Mouse (Mus musculus): ENCODE results near the gene Cabp4. TPM values are rescaled to one million over a fixed set of nuclear protein-coding genes. Genes with fewer than 3 reads are reported as not detected.

The Cabp4 gene
- polyA plus RNA-seq, 1 experiment from 2014 or later, result 0.06 TPM

- no peak for ATAC-seq
- no peak overlapping the region for H3K27ac ChIP-seq
- H3K9ac ChIP-seq, result no peak overlapping the region
- H3K27me3 ChIP-seq (replicated peaks), result no peaks in the 10 kb centered on the region
- 85% methylated on average over 22 of the region's 22 CpGs for WGBS (ENCODE audit: insufficient replicate concordance)
- H3K36me3 ChIP-seq, result peaks cover 46% of the 10 kb centered on the region
- H3K4me3 ChIP-seq, result no peak overlapping the region
- peaks cover 56% of the 10 kb centered on the region for H3K4me1 ChIP-seq
- no peaks in the 10 kb centered on the region for H3K9me3 ChIP-seq (replicated peaks)
- H3K4me2 ChIP-seq, result 0 out of 2 replicates have a peak overlapping the region, but pooled peaks have one; percentile 86
These were observed 7.0 kb upstream of the Cabp4 start for GRCm38 (mm10) chr19:4150567-4151487.

GRCm38 (mm10) chr19:4149764-4150461 lies 6.1 kb upstream of the Cabp4 start:
- Histone ChIP-seq H3K4me2 (peak overlapping the region; percentile 86), H3K27me3 (replicated peaks) (no peaks in the 10 kb centered on the region), H3K27ac (no peak overlapping the region), H3K4me3 (peak overlapping the region; percentile 83), H3K4me1 (peaks cover 48% of the 10 kb centered on the region), H3K36me3 (peaks cover 42% of the 10 kb centered on the region), H3K9ac (peak overlapping the region; percentile 88; the same call in 1 of the 2 replicates), H3K9me3 (replicated peaks) (no peaks in the 10 kb centered on the region)
- ATAC-seq, result no peak
- 87% methylated on average over 17 of the region's 17 CpGs for WGBS (ENCODE audit: insufficient replicate concordance)

GRCm38 (mm10) chr19:4149283-4149682 lies 5.5 kb upstream of the Cabp4 start:
- Histone ChIP-seq H3K27me3 (replicated peaks) (no peaks in the 10 kb centered on the region), H3K9me3 (replicated peaks) (no peaks in the 10 kb centered on the region), H3K27ac (peak overlapping the region; percentile 85), H3K4me3 (peak overlapping the region; percentile 83), H3K4me2 (peak overlapping the region; percentile 86), H3K4me1 (peaks cover 42% of the 10 kb centered on the region), H3K36me3 (peaks cover 42% of the 10 kb centered on the region), H3K9ac (peak overlapping the region; percentile 88)
- 70% methylated on average over 11 of the region's 11 CpGs for WGBS (ENCODE audit: insufficient replicate concordance)
- no peak for ATAC-seq

DNA sequence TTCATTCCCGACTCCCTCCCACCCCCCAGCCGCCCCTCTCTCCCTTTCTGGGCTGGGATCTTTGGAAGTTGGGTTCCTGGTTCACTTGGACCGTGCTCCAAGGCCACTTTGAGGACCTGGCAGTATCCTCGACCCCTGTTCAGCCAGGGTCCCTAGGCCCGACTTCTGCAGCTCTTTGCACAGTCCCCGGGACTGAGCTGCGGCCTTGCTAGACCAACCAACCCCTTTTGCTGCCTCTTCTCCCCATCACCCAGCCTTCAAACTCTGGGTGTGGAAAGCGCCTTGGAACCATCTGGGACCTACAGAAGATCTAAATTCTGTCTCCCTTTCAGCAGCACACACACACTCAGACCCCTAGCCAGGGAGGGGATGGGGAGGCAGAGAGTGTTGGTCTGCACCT lies 5.0 kb upstream of the Cabp4 start:
- Histone ChIP-seq H3K27me3 (replicated peaks) (peaks cover 1% of the 10 kb centered on the region; the same call in 1 of the 2 replicates), H3K27ac (peak overlapping the region; percentile 85), H3K9ac (peak overlapping the region; percentile 88), H3K4me3 (peak overlapping the region; percentile 83), H3K4me1 (peaks cover 38% of the 10 kb centered on the region), H3K9me3 (replicated peaks) (no peaks in the 10 kb centered on the region), H3K4me2 (peak overlapping the region; percentile 86), H3K36me3 (peaks cover 40% of the 10 kb centered on the region)
- WGBS (ENCODE audit: insufficient replicate concordance), result 3% methylated on average over 8 of the region's 8 CpGs
- ATAC-seq, result peak; percentile 36

- peaks cover 34% of the 10 kb centered on the region for H3K4me1 ChIP-seq
- H3K36me3 ChIP-seq, result peaks cover 36% of the 10 kb centered on the region
- peak; percentile 91 for ATAC-seq
- H3K9ac ChIP-seq, result peak within 1 kb of the TSS; percentile 88
- H3K27ac ChIP-seq, result peak within 1 kb of the TSS; percentile 85
- WGBS (ENCODE audit: insufficient replicate concordance), result under 1% methylated on average over 30 of the region's 33 CpGs
- no peaks in the 10 kb centered on the region for H3K9me3 ChIP-seq (replicated peaks)
- H3K4me3 ChIP-seq, result peak within 1 kb of the TSS; percentile 83
- peaks cover 5% of the 10 kb centered on the region; the same call in 1 of the 2 replicates for H3K27me3 ChIP-seq (replicated peaks)
- H3K4me2 ChIP-seq, result peak within 1 kb of the TSS; percentile 86
These were observed 4.6 kb upstream of the Cabp4 start, which contains the start of gene Coro1b for GRCm38 (mm10) chr19:4148491-4148806. Gene Coro1b, plus strand, starts transcription at chr19:4148619.

GRCm38 (mm10) chr19:4147782-4148490 lies 4.1 kb upstream of the Cabp4 start:
- H3K27ac ChIP-seq, result peak overlapping the region; percentile 85
- no peaks in the 10 kb centered on the region for H3K9me3 ChIP-seq (replicated peaks)
- H3K9ac ChIP-seq, result peak overlapping the region; percentile 88
- peak overlapping the region; percentile 83 for H3K4me3 ChIP-seq
- peaks cover 32% of the 10 kb centered on the region for H3K4me1 ChIP-seq
- H3K27me3 ChIP-seq (replicated peaks), result peaks cover 10% of the 10 kb centered on the region; the same call in 1 of the 2 replicates
- peak; percentile 17; the same call in 1 of the 2 replicates for ATAC-seq
- peak overlapping the region; percentile 86 for H3K4me2 ChIP-seq
- H3K36me3 ChIP-seq, result peaks cover 32% of the 10 kb centered on the region
- 40% methylated on average over 9 of the region's 9 CpGs for WGBS (ENCODE audit: insufficient replicate concordance)

GRCm38 (mm10) chr19:4147022-4147405 lies 3.2 kb upstream of the Cabp4 start:
- H3K9ac ChIP-seq, result no peak overlapping the region
- H3K27ac ChIP-seq, result no peak overlapping the region
- H3K36me3 ChIP-seq, result peaks cover 23% of the 10 kb centered on the region
- H3K9me3 ChIP-seq (replicated peaks), result no peaks in the 10 kb centered on the region
- no peak for ATAC-seq
- peaks cover 32% of the 10 kb centered on the region for H3K4me1 ChIP-seq
- no peak overlapping the region for H3K4me2 ChIP-seq
- peaks cover 14% of the 10 kb centered on the region; the same call in 1 of the 2 replicates for H3K27me3 ChIP-seq (replicated peaks)
- 62% methylated on average over 3 of the region's 3 CpGs for WGBS (ENCODE audit: insufficient replicate concordance)
- H3K4me3 ChIP-seq, result no peak overlapping the region

- WGBS (ENCODE audit: insufficient replicate concordance), result 61% methylated on average over 12 of the region's 12 CpGs
- H3K27ac ChIP-seq, result no peak overlapping the region
- H3K4me2 ChIP-seq, result no peak overlapping the region
- ATAC-seq, result no peak
- peaks cover 14% of the 10 kb centered on the region; the same call in 1 of the 2 replicates for H3K27me3 ChIP-seq (replicated peaks)
- H3K9me3 ChIP-seq (replicated peaks), result no peaks in the 10 kb centered on the region
- H3K36me3 ChIP-seq, result peaks cover 18% of the 10 kb centered on the region
- no peak overlapping the region for H3K4me3 ChIP-seq
- peaks cover 28% of the 10 kb centered on the region for H3K4me1 ChIP-seq
- no peak overlapping the region for H3K9ac ChIP-seq
These were observed 2.7 kb upstream of the Cabp4 start for GRCm38 (mm10) chr19:4146366-4147021.

GRCm38 (mm10) chr19:4145936-4146335 lies 2.1 kb upstream of the Cabp4 start:
- Histone ChIP-seq H3K9ac (no peak overlapping the region), H3K27ac (no peak overlapping the region), H3K4me2 (no peak overlapping the region), H3K27me3 (replicated peaks) (peaks cover 17% of the 10 kb centered on the region; the same call in 1 of the 2 replicates), H3K9me3 (replicated peaks) (no peaks in the 10 kb centered on the region), H3K4me3 (no peak overlapping the region), H3K4me1 (peaks cover 25% of the 10 kb centered on the region), H3K36me3 (peaks cover 12% of the 10 kb centered on the region)
- WGBS (ENCODE audit: insufficient replicate concordance), result 75% methylated on average over 5 of the region's 5 CpGs
- no peak for ATAC-seq

GRCm38 (mm10) chr19:4144550-4145498 lies 991 bp upstream of the Cabp4 start:
- Histone ChIP-seq H3K27me3 (replicated peaks) (peaks cover 28% of the 10 kb centered on the region), H3K36me3 (peaks cover 1% of the 10 kb centered on the region; the same call in 1 of the 2 replicates), H3K4me1 (peaks cover 21% of the 10 kb centered on the region), H3K9me3 (replicated peaks) (no peaks in the 10 kb centered on the region), H3K9ac (no peak overlapping the region), H3K4me3 (no peak overlapping the region), H3K27ac (no peak overlapping the region), H3K4me2 (no peak overlapping the region)
- 66% methylated on average over 16 of the region's 16 CpGs for WGBS (ENCODE audit: insufficient replicate concordance)
- no peak for ATAC-seq

All from liver, embryonic 12.5 days (tissue).